8 mouse cellular contexts compared by ENCODE assay signal in the genomic region with DNA sequence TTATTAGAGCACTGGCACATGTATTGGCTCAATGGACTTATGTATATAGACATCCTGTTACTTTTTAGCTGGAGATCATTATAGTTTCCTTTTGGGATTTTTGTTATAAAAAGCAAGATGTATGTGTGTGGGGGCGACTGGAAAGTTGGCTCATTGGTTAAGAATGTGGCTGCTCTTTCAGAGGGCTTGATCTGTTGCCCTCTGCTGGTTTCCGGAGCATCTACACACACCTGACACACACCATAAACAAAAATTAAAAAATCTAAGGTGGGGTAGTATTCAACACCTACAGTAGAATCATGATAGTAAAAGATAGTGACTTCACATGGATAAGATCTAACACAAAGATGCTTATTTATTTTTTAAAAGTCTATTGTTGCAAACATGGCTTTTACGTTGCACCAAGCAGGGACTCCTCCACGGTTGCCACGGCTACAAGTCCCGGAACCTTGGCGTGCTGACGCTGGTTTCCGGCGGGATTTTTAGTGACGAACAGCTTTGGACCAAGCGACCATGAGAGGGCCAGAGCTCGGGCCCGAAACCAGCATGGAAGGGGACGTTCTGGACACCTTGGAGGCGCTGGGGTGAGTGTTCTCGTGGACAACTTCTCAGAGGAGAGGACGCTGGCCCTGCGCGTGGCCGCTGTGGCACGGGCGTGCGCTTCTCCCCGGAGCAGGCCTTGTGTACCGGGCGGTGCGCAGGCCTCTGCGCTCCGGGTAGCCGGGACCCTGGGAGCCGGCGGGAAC. TPM values are rescaled to one million over a fixed set of nuclear protein-coding genes. Genes with fewer than 3 reads are reported as not detected.
DNase-seq lines count a peak whose midpoint lies in the region; ATAC-seq and TF ChIP-seq lines count a peak whose summit lies in the region.

TSS of gene Fam98b (plus strand) at position 485 of the 746 bp plus-strand sequence.

- peak; percentile 92 for DNase-seq in c-Kit-positive CD71-positive TER-119-positive erythroid progenitor cells, embryonic 14.5 days (ENCODE audit: low spot score)
- peak; percentile 89 for DNase-seq in heart, postnatal 0 days (ENCODE audit: low spot score)
- peak; percentile 94 to 95 for DNase-seq in kidney, postnatal 4 days

- peak within 1 kb of the TSS; percentile 90 for H3K9ac ChIP-seq in forebrain, embryonic 12.5 days
- peak within 1 kb of the TSS; percentile 71 for H3K9ac ChIP-seq in heart, postnatal 0 days (replicated peaks; ENCODE audit: low read depth, low read length)
- H3K9ac ChIP-seq in liver, embryonic 16.5 days (ENCODE audit: low read depth, low read length): peak within 1 kb of the TSS; percentile 87
- H3K9ac ChIP-seq in neural tube, embryonic 13.5 days: peak within 1 kb of the TSS; percentile 88

- peak; percentile 71 for TF ChIP-seq CTCF in E14TG2a.4 (conservative IDR thresholded peaks at IDR 0.05; ENCODE audit: low read length)
- peak; percentile 52 for TF ChIP-seq CTCF in heart, postnatal 0 days (IDR thresholded peaks at IDR 0.05; ENCODE audit: low read depth)
- no peak for TF ChIP-seq CTCF in testis, adult 2 months (IDR thresholded peaks at IDR 0.05; ENCODE audit: control insufficient read depth, insufficient read depth, insufficient replicate concordance, low read depth, low read length)

- WGBS in forebrain, embryonic 12.5 days: under 1% methylated on average over 33 of the region's 33 CpGs
- WGBS in heart, postnatal 0 days: under 1% methylated on average over 30 of the region's 33 CpGs
- under 1% methylated on average over 33 of the region's 33 CpGs for WGBS in liver, embryonic 16.5 days (ENCODE audit: insufficient replicate concordance)
- WGBS in neural tube, embryonic 13.5 days: under 1% methylated on average over 33 of the region's 33 CpGs

- H3K4me1 ChIP-seq in E14TG2a.4 (replicated peaks; ENCODE audit: low read depth, low read length): peaks cover 29% of the 10 kb centered on the region
- H3K4me1 ChIP-seq in forebrain, embryonic 12.5 days: peaks cover 13% of the 10 kb centered on the region
- peaks cover 7% of the 10 kb centered on the region for H3K4me1 ChIP-seq in heart, postnatal 0 days (ENCODE audit: control insufficient read depth, insufficient read depth)
- no peaks in the 10 kb centered on the region; the same call in 1 of the 2 replicates for H3K4me1 ChIP-seq in liver, embryonic 16.5 days (ENCODE audit: control insufficient read depth, low read depth, low read length)
- peaks cover 18% of the 10 kb centered on the region for H3K4me1 ChIP-seq in neural tube, embryonic 13.5 days (replicated peaks)
- peaks cover 5% of the 10 kb centered on the region; the same call in 1 of the 2 replicates for H3K4me1 ChIP-seq in testis, adult 2 months (ENCODE audit: control insufficient read depth, insufficient read depth, low read length)

- ATAC-seq in forebrain, embryonic 12.5 days (ENCODE audit: low FRiP score): peak; percentile 95
- peak; percentile 95 for ATAC-seq in heart, postnatal 0 days (ENCODE audit: insufficient read depth, low read depth)
- ATAC-seq in liver, embryonic 16.5 days (ENCODE audit: low read depth): peak; percentile 85
- peak; percentile 97 for ATAC-seq in neural tube, embryonic 13.5 days (ENCODE audit: low read depth)

- peak within 1 kb of the TSS; percentile 81 for H3K4me2 ChIP-seq in forebrain, embryonic 12.5 days
- H3K4me2 ChIP-seq in heart, postnatal 0 days (ENCODE audit: low read depth, low read length): peak within 1 kb of the TSS; percentile 77
- H3K4me2 ChIP-seq in liver, embryonic 16.5 days (ENCODE audit: low read depth, low read length): peak within 1 kb of the TSS; percentile 72
- H3K4me2 ChIP-seq in neural tube, embryonic 13.5 days: peak within 1 kb of the TSS; percentile 84

- peak within 1 kb of the TSS; percentile 89 for H3K4me3 ChIP-seq in E14TG2a.4 (replicated peaks; ENCODE audit: low read length)
- peak within 1 kb of the TSS; percentile 89 for H3K4me3 ChIP-seq in forebrain, embryonic 12.5 days (replicated peaks)
- peak within 1 kb of the TSS; percentile 68 for H3K4me3 ChIP-seq in heart, postnatal 0 days (ENCODE audit: low read depth, low read length)
- H3K4me3 ChIP-seq in liver, embryonic 16.5 days (ENCODE audit: low read depth, low read length): peak within 1 kb of the TSS; percentile 84
- H3K4me3 ChIP-seq in neural tube, embryonic 13.5 days: peak within 1 kb of the TSS; percentile 68
- peak within 1 kb of the TSS; percentile 100 for H3K4me3 ChIP-seq in testis, adult 2 months (ENCODE audit: control insufficient read depth, low read depth, low read length)

- TF ChIP-seq EP300 in heart, postnatal 0 days (IDR thresholded peaks at IDR 0.05; ENCODE audit: low read depth): no peak

- no peaks in the 10 kb centered on the region for H3K9me3 ChIP-seq in E14TG2a.4 (ENCODE audit: low read length)
- no peaks in the 10 kb centered on the region for H3K9me3 ChIP-seq in forebrain, embryonic 12.5 days
- H3K9me3 ChIP-seq in heart, postnatal 0 days (replicated peaks; ENCODE audit: control insufficient read depth, low read length): no peaks in the 10 kb centered on the region
- no peaks in the 10 kb centered on the region for H3K9me3 ChIP-seq in liver, embryonic 16.5 days (replicated peaks; ENCODE audit: control insufficient read depth, low read length)
- no peaks in the 10 kb centered on the region for H3K9me3 ChIP-seq in neural tube, embryonic 13.5 days

- 0 out of 2 replicates have a peak, but pooled peaks cover 4% of the 10 kb centered on the region for H3K36me3 ChIP-seq in E14TG2a.4 (ENCODE audit: insufficient read depth, low read length)
- H3K36me3 ChIP-seq in forebrain, embryonic 12.5 days (replicated peaks): 0 out of 2 replicates have a peak, but pooled peaks cover 2% of the 10 kb centered on the region
- H3K36me3 ChIP-seq in heart, postnatal 0 days (replicated peaks; ENCODE audit: control insufficient read depth, insufficient read depth, low read length): no peaks in the 10 kb centered on the region
- no peaks in the 10 kb centered on the region for H3K36me3 ChIP-seq in liver, embryonic 16.5 days (ENCODE audit: control insufficient read depth, insufficient read depth)
- H3K36me3 ChIP-seq in neural tube, embryonic 13.5 days: no peaks in the 10 kb centered on the region
- no peaks in the 10 kb centered on the region for H3K36me3 ChIP-seq in testis, adult 2 months (ENCODE audit: control insufficient read depth, insufficient read depth, low read length)

- peak within 1 kb of the TSS; percentile 92 for H3K27ac ChIP-seq in forebrain, embryonic 12.5 days
- H3K27ac ChIP-seq in heart, postnatal 0 days (ENCODE audit: low read depth): peak within 1 kb of the TSS; percentile 75
- H3K27ac ChIP-seq in liver, embryonic 16.5 days (ENCODE audit: low read length): 0 out of 2 replicates have a peak within 1 kb of the TSS, but pooled peaks have one; percentile 48
- peak within 1 kb of the TSS; percentile 87 for H3K27ac ChIP-seq in neural tube, embryonic 13.5 days (replicated peaks)
- H3K27ac ChIP-seq in testis, adult 2 months (ENCODE audit: control insufficient read depth, insufficient read depth, low read depth, low read length): peak within 1 kb of the TSS; percentile 98

- H3K27me3 ChIP-seq in E14TG2a.4 (ENCODE audit: insufficient read depth, low read length): no peaks in the 10 kb centered on the region
- H3K27me3 ChIP-seq in forebrain, embryonic 12.5 days: no peaks in the 10 kb centered on the region
- H3K27me3 ChIP-seq in heart, postnatal 0 days (ENCODE audit: control insufficient read depth, insufficient read depth, low read length): no peaks in the 10 kb centered on the region
- H3K27me3 ChIP-seq in liver, embryonic 16.5 days (ENCODE audit: control insufficient read depth, insufficient read depth, low read depth, low read length): no peaks in the 10 kb centered on the region
- no peaks in the 10 kb centered on the region for H3K27me3 ChIP-seq in neural tube, embryonic 13.5 days
- no peaks in the 10 kb centered on the region for H3K27me3 ChIP-seq in testis, adult 2 months (ENCODE audit: control insufficient read depth, insufficient read depth, low read length)

- peak; percentile 57 for TF ChIP-seq POLR2A in testis, adult 2 months (IDR thresholded peaks at IDR 0.05; ENCODE audit: control insufficient read depth, low read depth, low read length)

RNA-seq across cellular contexts. Expression of gene Fam98b, which starts in this region (rescaled TPM):
- polyA plus RNA-seq in forebrain, embryonic 12.5 days (2016; fragmentation: Nextera tagmentation; extraction: Ambion mirVana): 19.6 and 24.1 TPM in 2 replicates
- 0.61 and 2.8 TPM in 2 replicates for total RNA-seq in heart, postnatal 0 days (2014; rRNA removed; ENCODE audit: low replicate concordance)
- polyA plus RNA-seq in heart, postnatal 0 days (2015; fragmentation: Nextera tagmentation; extraction: Ambion mirVana): 7.0 and 8.3 TPM in 2 replicates
- polyA plus RNA-seq in liver, embryonic 16.5 days (2015; fragmentation: Nextera tagmentation; extraction: Ambion mirVana): 1.8 and 2.3 TPM in 2 replicates
- 11.3 and 11.9 TPM in 2 replicates for polyA plus RNA-seq in neural tube, embryonic 13.5 days (2015; fragmentation: Nextera tagmentation; extraction: Ambion mirVana)
- polyA plus RNA-seq in testis, adult 2 months (2012; rRNA removed): 9.8 and 11.7 TPM in 2 replicates

Comparison
In these comparisons a context has a peak if more than half of its experiments do, and no peak if none do; other contexts are left out.
1. Peak in every context shown above with its lines: DNase-seq, ATAC-seq, H3K4me3 ChIP-seq and H3K27ac ChIP-seq.
2. H3K27ac ChIP-seq: peak in every context shown above with its lines; median percentile 98 in testis, adult 2 months; 92 in forebrain, embryonic 12.5 days; 87 in neural tube, embryonic 13.5 days; 75 in heart, postnatal 0 days; 48 in liver, embryonic 16.5 days.